Mouse (Mus musculus) forebrain, postnatal 0 days (tissue): Measurements from ENCODE around the gene Nxt2. TPM values are rescaled to one million over a fixed set of nuclear protein-coding genes. Genes with fewer than 3 reads are reported as not detected.
A peak's percentile ranks its signal among the peaks of the same experiment; 100 is the strongest.

Source experiments
- ATAC-seq: fragments of 200-750 bp; cut with Nextera tagmentation; 2 replicates; pipeline ENCODE4 v1.8.0; 2017; ENCODE audit warnings: mild to moderate bottlenecking, moderate library complexity
- DNase-seq: peaks from one replicate; pipeline ENCODE4 v3.0.0-alpha.2; 2015
- H3K27ac ChIP-seq: fragments of 300-500 bp; sonication (generic); 2 replicates; pipeline ENCODE4 v1.5.1; 2014; ENCODE audit warnings: low read depth, mild to moderate bottlenecking, antibody characterized with exemption, low read length, moderate library complexity, mixed read lengths
- H3K27me3 ChIP-seq: fragments of 300-500 bp; sonication (generic); 2 replicates; pipeline ENCODE4 v1.6.1; 2014; ENCODE audit warnings: mild to moderate bottlenecking, low read length, mixed read lengths; ENCODE audit not compliant: insufficient read depth
- H3K36me3 ChIP-seq: fragments of 300-500 bp; sonication (generic); 2 replicates; pipeline ENCODE4 v1.6.1; 2014; ENCODE audit warnings: mild to moderate bottlenecking, moderate library complexity; ENCODE audit not compliant: insufficient read depth
- H3K4me1 ChIP-seq: fragments of 300-500 bp; sonication (generic); 2 replicates; pipeline ENCODE4 v1.6.1; 2014; ENCODE audit warnings: antibody characterized with exemption; ENCODE audit not compliant: insufficient read depth
- H3K4me2 ChIP-seq: fragments of 300-500 bp; sonication (generic); 2 replicates; pipeline ENCODE4 v1.6.1; 2014; ENCODE audit warnings: low read depth, mild to moderate bottlenecking, moderate library complexity
- H3K4me3 ChIP-seq: fragments of 300-500 bp; sonication (generic); 2 replicates; pipeline ENCODE4 v1.5.1; 2014; ENCODE audit warnings: low read depth, low read length, mixed read lengths
- H3K9ac ChIP-seq: fragments of 300-500 bp; sonication (generic); 2 replicates; pipeline ENCODE4 v1.6.1; 2014; ENCODE audit warnings: mild to moderate bottlenecking
- H3K9me3 ChIP-seq: fragments of 300-500 bp; sonication (generic); 2 replicates; pipeline ENCODE4 v1.6.1; 2016; ENCODE audit warnings: low read length
- CTCF ChIP-seq: sonication (generic); IDR thresholded peaks from 2 replicates; pipeline ENCODE4 v1.5.1; 2016; ENCODE audit warnings: antibody characterized with exemption, control low read depth, low read depth
- WGBS: fragments of 180-500 bp; shearing (Covaris S2); extraction: QIAGEN DNeasy Blood & Tissue Kit; methylation state at CpG from one replicate; pipeline ENCODE4 v1.1.7; 2014; 5-methylcytosine and 5-hydroxymethylcytosine counted together
- polyA plus RNA-seq: library from polyadenylated mRNA; unstranded; fragments of >200 nt; fragmentation: Nextera tagmentation; extraction: Ambion mirVana; gene quantifications from 2 replicates; pipeline ENCODE4 v1.2.1, GENCODE M21; 2015
- total RNA-seq: library from RNA; depleted of rRNA; stranded (reverse); fragments of >200 nt; gene quantifications from 2 replicates; pipeline ENCODE4 v1.2.3, GENCODE M21; 2014; rRNA removed

Gene Nxt2
- total and polyA plus RNA-seq, 2 experiments from 2014 or later = 23.0 to 27.8 TPM

DNA sequence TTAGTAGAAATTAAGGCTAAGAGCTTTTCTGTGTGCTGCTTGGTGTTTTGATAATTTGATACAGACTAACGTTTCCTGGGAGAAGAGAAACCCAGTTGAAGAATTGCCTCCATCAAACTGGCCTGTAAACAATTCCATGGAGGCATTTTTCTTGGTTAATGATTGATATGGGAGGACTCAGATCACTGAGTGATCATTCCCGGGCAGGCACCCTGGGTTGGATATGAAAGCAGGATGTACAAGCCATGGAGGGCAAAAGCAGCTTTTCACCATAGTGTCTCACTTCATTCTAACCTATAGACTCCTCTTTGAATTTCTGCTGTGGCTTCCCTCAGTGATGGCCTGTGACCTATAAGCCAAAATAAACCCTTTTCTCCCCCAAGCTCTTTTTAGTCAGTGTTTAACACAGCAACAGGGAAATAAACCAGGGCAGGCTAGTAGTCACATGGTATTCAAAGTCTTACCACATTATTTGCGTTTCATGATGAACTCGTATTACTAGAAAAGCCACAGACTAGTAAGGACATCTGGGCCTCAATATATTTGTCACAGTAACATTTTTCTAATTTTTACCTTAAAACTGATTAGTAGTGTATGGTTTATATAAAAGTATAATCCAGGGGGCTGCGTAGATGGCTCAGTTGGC is 19.2 kb downstream of the Nxt2 start:
- no peak overlapping the region for H3K4me3 ChIP-seq

DNA sequence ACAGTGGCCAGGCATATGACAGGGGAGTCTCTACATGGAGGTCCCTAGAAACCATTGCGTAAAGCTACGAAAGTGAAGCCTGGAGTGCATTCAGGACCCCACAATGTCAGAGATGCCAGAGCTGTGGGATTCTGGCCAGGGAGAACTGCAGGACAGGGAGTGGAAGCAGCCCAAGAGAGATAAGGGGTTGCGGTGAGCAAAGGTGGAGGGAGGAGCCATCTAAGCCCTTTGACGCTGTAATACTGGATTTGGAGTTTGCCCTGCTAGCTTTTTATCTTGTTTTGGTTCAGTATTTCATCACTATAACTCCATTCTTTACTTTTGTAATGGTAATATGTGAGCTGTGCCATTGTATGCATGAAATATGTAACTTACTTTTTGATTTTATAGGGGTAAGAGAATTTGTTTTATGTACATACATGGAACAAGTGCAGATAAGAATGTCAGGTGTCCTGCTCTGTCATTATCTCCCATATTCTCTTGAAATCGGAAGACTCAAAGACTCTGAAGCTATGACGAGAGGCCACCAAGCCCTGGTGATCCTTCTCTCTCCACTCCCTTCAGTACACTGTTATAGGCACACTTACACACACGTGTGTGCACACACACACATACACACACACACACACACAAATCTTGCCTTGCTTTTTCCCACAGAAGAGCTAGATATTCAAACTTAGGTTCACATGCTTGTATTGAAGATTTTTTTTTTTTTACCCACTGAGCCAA is 23.6 kb downstream of the Nxt2 start:
- H3K4me1 ChIP-seq = no peaks in the 10 kb centered on the region
- H3K27me3 ChIP-seq = no peaks in the 10 kb centered on the region
- H3K36me3 ChIP-seq = no peaks in the 10 kb centered on the region
- H3K9me3 ChIP-seq = no peaks in the 10 kb centered on the region
- H3K4me3 ChIP-seq = no peak overlapping the region
- 84% methylated on average over 7 of the region's 7 CpGs for WGBS
- DNase-seq (no peak), ATAC-seq (no peak)
- no peak for TF ChIP-seq CTCF
- no peak overlapping the region for H3K27ac ChIP-seq
- no peak overlapping the region for H3K4me2 ChIP-seq
- H3K9ac ChIP-seq = no peak overlapping the region

More for the DNA sequence above, 19.2 kb downstream of the Nxt2 start:
- Histone ChIP-seq H3K27me3 (no peaks in the 10 kb centered on the region), H3K9me3 (no peaks in the 10 kb centered on the region), H3K4me1 (no peaks in the 10 kb centered on the region), H3K27ac (no peak overlapping the region), H3K4me2 (no peak overlapping the region), H3K36me3 (no peaks in the 10 kb centered on the region), H3K9ac (no peak overlapping the region)
- TF ChIP-seq CTCF = no peak
- ATAC-seq (no peak), DNase-seq (no peak)
- WGBS = 78% methylated on average over 5 of the region's 5 CpGs

DNA sequence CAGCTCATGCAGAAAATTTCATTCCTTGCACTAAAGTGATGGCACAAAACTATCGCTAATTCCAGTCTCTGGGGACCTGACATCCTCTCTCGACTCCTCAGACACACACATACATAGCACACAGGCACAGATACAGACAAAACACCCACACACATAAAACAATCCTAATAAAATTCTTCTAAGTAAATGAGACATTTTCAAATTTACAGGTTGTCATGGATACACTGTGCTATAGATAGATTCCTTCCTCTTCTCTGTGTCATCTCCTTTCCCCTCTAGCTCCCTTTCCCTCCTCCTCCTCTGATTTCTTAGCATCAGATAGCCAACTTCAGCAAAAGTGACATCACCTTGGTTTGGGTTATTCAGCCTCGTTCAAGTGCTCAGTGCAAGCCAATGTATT is 49.5 kb downstream of the Nxt2 start:
- TF ChIP-seq CTCF = no peak
- Histone ChIP-seq H3K9me3 (no peaks in the 10 kb centered on the region), H3K36me3 (no peaks in the 10 kb centered on the region), H3K4me1 (no peaks in the 10 kb centered on the region), H3K27ac (no peak overlapping the region), H3K27me3 (no peaks in the 10 kb centered on the region), H3K4me2 (no peak overlapping the region), H3K4me3 (no peak overlapping the region), H3K9ac (no peak overlapping the region)
- peak; percentile 5 for DNase-seq
- 79% methylated on average over 3 of the region's 3 CpGs for WGBS
- ATAC-seq = peak; percentile 80

DNA sequence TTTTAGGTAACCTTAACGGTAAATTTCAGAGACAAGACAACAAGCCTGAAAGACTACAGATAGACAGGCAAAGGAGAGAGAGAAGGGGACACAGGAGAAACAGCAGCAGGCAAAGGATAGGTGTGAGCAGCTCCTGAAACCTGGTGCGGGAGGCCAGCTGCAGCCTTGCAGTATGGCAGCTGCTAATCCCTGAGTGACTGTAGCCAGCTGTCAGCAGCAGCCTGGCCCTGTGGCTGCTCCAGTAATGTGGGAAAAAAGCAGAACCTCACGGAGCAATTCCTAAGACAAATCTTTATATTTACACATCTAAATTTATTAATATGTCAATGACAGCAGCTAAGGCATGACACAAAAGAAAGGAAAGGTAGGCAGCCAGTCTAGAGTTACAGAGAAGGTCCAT is 50.0 kb downstream of the Nxt2 start:
- Histone ChIP-seq H3K4me1 (no peaks in the 10 kb centered on the region), H3K9ac (no peak overlapping the region), H3K4me2 (no peak overlapping the region), H3K27me3 (no peaks in the 10 kb centered on the region), H3K36me3 (no peaks in the 10 kb centered on the region), H3K4me3 (no peak overlapping the region), H3K9me3 (no peaks in the 10 kb centered on the region), H3K27ac (no peak overlapping the region)
- DNase-seq (peak; percentile 6), ATAC-seq (peak; percentile 50; the same call in 1 of the 2 replicates)
- WGBS = 56% methylated on average over 3 of the region's 3 CpGs
- TF ChIP-seq CTCF = no peak

DNA sequence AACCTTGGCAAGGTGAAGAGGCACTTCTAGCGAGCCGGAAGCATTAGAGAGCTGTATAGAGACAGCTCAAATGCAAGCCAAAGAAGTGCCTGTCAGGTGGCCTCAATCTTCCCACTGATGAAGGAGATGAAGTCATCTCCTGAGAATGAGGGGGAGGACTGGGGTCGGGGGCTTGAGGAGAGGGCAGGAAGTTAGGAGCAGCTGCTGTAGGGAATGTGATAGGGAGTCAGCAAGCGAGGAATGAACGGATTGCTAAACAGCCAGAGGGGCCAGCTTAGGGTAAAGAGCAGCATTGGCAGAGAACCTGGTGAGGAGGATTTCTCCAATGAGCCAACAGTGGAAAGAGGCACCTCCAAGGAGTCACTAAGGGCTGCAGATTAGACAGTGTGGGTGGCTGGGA is 59.3 kb downstream of the Nxt2 start:
- ATAC-seq (no peak), DNase-seq (no peak)
- Histone ChIP-seq H3K9ac (no peak overlapping the region), H3K4me2 (no peak overlapping the region), H3K4me3 (no peak overlapping the region), H3K9me3 (no peaks in the 10 kb centered on the region), H3K4me1 (no peaks in the 10 kb centered on the region), H3K36me3 (no peaks in the 10 kb centered on the region), H3K27ac (no peak overlapping the region), H3K27me3 (no peaks in the 10 kb centered on the region)
- no peak for TF ChIP-seq CTCF
- WGBS = 58% methylated on average over 5 of the region's 5 CpGs

Other genes with a start within 250 kb of the Nxt2 start
- gene Gucy2f, start 29.8 kb upstream of the Nxt2 start, total RNA-seq = 0.29 and 0.31 TPM in 2 replicates
- 0.05 and 0.07 TPM in 2 replicates for gene Gucy2f, start 29.8 kb upstream of the Nxt2 start, polyA plus RNA-seq
- gene Kcne1l, start 79.5 kb downstream of the Nxt2 start, total RNA-seq = 29.9 and 46.9 TPM in 2 replicates
- 37.1 and 38.2 TPM in 2 replicates for gene Kcne1l, start 79.5 kb downstream of the Nxt2 start, polyA plus RNA-seq
- 33.4 and 34.5 TPM in 2 replicates for gene Acsl4, start 163.8 kb downstream of the Nxt2 start, total RNA-seq
- 14.4 and 21.9 TPM in 2 replicates for gene Acsl4, start 163.8 kb downstream of the Nxt2 start, polyA plus RNA-seq